Mouse (Mus musculus) E14TG2a.4 (cell line): ENCODE data around the gene Vasp.

Experiments
- CTCF ChIP-seq: conservative IDR thresholded peaks from 2 replicates; pipeline ENCODE4 v1.5.1; 2014; ENCODE audit warnings: low read length
- NANOG ChIP-seq: IDR thresholded peaks from 2 replicates; pipeline ENCODE4 v1.6.1; 2014; ENCODE audit warnings: borderline replicate concordance, low read length, mixed read lengths

DNA sequence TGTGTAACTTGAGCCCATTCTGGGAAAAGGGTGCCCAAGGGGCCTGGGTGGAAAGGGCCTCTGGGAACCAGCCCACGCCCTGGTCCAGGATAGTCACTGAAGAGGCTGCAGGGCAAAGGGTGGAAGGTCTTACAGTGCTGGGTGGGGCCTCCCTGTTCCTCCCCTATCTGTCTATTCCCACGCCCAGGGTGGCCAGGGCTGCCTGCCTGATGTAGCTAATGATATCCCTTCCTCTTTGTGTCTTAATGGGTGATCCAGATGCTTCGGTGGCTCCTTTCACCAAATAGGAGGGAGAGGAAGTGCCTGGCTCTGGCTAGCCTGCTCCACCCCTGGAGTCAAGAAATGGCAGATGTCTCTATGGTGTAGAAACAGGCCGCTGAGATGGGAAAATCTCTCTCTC is 46.7 kb downstream of the Vasp start:
- TF ChIP-seq CTCF, result no peak
- no peak for TF ChIP-seq NANOG
